Mouse (Mus musculus) CD4-positive, CD25-positive, alpha-beta regulatory T cell, adult 2 months (primary cell): ENCODE results near the gene Glb1l.

ENCODE experiments used
- DNase-seq: peaks from one replicate; pipeline ENCODE4 v3.0.0-alpha.2; 2012; ENCODE audit warnings: low read depth, low spot score

The Glb1l gene

DNA sequence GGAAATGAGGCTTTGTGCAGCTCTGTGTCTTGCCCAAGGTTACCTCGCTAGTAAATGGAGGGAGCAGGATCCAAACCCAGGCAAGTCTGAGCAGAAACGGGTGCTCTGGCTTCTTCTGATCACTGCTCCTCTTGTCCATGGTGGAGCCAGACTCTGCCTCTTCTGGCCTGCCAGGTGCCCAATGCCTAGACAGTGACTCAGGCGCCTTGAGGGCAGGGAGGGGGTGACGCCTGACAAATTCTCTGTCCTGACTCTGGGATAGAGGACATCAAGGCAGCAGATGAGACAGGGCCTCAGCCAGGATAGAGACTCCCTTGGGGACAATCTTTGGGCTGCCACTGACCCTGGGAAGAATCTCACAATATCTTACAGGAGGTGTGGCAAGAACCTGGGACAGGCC, 20.6 kb upstream of the Glb1l start:
- DNase-seq: no peak

DNA sequence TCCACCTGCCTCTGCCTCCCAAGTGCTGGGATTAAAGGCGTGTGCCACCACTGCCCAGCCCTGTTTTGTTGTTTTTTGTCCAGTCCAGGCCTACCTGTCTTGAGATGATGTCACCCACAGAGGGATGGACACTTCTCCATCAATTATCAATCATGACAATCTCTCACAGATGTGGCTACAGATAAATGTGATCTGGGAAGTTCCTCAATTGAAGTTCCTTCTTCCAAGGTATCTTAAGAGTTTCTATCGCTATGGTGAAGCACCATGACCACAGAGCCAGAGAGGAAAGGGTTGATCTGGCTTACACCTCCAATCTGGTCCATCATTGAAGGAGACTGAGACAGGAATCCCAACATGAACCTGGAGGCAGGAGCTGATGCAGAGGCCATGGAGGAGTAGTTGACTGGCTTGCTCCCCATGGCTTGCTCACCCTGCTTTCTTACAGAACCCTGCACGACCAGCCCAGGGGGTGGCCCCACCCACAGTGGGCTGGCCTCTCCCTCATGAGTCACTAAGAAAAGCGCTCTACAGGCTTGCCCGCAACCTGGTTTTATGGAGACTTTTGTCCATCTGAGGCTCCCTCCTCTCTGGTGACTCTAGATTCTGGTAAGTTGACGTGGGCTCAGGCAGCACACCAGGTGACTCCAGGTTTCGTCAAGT, 19.9 kb upstream of the Glb1l start:
- DNase-seq: no peak

DNA sequence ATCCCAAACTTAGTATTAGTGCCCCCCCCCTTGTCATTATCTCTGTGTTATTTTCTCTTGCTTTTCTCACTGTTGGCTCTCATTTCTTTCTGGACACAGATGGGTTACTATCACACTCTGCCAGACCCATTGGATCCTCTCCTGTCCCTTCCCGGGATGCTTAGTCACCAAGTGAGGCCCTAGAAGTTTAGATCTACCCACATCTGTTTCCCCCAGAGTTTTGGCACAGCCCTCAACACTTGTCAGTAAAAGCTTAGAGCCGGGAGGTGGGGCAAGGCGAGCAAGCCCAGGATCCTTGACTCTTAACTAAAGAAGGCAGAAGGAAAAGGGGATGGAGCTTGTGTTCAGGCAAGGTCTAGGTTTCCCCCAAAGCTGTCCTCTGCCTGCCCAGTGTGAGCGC, 18.5 kb upstream of the Glb1l start:
- no peak for DNase-seq

DNA sequence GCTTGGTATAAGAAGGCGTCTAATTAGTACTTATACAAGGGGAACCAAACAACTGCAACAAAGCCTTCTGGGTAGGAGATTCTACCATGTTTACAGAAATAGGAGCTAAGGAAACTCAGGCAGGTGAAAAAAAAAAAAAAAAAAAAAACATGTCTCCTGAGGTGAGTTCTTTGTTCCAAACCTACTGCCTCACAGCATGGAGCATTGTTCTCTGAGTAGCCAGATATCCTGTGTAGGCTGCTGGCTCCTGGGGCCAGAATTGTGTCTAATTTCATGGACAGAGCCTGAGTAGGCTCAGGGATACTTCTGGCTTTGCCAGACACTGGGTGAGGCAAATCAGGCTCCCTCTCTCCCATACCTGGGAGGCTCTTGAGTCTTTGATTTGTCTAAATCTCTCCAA, 17.0 kb upstream of the Glb1l start:
- no peak for DNase-seq

DNA sequence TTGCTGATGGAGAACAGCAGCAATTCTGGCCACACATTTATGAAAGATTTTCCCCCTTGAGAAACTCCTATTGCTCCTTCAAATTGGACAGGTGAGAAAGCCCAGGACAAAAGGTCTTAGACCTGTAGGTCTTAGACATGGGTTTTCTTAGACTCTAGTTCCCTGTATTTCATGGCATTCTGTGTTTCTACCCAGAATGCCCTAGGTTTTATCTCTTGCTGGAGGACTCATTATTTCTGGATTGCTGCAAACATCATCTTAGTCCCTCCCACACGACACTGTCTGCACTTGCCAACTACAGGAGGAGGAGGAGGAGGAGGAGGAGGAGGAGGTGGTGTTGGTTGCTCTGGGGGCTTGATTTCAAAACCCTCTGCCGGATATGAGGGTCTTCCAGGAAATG, 15.5 kb upstream of the Glb1l start:
- DNase-seq: no peak

DNA sequence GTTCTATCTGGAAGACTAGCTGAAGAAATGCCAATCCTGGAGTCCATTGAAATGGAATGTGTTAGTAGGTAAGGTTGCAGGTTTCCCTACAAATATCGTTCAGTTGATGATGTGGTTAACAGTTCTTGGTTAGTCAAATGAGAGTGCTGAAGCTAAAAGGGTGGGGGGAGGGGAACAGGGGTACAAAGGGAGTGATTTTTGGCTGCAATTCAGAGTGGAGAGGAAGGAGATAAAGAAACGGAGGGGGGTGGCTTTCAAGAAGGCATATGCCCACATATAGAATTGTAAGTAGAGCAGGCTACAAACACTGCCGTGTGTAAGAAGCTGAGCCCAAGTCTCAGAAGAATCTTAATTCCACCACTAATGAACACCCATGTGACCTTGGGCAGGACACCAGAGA, 14.9 kb upstream of the Glb1l start:
- DNase-seq: no peak

DNA sequence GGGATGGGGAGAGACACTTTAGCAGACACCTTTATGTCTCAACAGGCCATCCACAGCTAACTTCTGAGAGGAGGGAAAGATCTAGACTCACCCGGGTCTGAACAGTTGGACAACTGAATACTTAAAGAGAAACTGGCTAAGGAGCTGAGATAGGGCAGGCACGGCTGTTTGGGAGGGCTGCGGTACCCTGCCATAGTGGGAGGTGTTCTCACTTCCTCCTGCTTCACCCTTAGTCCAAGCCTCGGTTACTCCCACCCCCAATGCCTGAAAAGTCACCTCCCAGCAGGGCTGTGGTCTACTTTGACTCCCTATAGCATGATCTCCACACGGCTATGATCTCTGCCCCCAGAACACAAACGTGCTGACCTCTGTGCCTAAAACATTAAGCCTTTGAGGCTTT, 12.9 kb upstream of the Glb1l start:
- peak; percentile 28 for DNase-seq

DNA sequence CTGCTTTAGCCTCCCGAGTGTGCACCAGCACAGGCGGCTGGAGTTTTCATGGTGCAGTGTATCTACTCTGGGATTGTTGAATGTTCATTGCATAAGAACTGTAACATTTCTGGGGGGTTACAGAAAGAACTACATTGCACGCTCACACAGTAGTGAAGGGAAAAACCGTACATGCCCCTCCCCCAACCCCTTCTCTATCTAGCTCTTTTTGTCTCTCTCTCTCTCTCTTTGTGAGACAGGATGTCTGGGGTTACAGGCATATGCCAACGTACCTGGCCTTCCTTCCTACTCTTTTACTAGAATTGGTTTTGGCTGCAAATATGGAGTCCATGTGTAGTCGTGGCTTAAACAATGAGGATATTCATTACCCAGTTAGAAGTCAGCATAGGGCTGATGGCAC, 12.3 kb upstream of the Glb1l start:
- DNase-seq: peak; percentile 66

DNA sequence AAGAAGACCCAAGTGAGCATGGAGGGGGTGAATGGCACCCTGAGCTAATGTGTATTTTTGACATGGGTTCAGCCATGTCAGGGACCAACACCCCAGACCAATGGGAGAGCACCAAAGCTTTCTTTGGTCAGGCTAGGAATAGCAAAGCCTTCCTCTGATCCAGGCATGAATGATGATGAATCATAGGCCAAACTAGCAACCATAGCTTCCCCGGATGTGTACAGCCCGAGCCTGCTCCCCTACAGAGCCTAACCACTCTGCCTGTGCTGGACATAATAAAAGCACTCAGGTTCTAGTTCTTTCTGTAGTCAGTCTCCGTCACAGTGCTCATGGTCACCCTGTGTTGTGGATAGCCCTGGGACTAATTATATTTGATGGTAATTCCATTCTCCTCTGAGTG, 10.9 kb upstream of the Glb1l start:
- DNase-seq: no peak

DNA sequence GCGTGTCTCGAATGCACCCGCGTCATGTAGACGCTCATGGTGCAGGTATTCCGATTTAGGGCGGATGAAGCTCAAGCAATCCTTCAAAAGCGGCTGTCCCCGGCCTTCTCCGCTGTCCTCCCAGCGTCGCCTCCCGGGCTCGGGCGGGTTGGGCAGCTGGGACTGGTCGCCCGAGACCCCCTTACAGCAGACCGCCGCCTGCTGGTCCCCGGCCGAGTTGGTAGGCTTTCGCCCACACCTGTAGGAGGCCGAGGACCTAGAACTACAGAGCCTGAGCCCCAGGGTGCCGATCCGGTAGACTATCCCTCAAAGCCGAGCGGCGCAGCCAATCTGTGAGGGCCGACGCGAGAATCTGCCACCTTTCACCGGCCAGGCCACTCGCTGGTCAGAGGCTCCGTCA, 8.9 kb upstream of the Glb1l start, which contains the start of gene Tuba4a:
Gene Tuba4a, minus strand, starts transcription at position 335 of the 400 bp plus-strand sequence.
- DNase-seq: no peak

DNA sequence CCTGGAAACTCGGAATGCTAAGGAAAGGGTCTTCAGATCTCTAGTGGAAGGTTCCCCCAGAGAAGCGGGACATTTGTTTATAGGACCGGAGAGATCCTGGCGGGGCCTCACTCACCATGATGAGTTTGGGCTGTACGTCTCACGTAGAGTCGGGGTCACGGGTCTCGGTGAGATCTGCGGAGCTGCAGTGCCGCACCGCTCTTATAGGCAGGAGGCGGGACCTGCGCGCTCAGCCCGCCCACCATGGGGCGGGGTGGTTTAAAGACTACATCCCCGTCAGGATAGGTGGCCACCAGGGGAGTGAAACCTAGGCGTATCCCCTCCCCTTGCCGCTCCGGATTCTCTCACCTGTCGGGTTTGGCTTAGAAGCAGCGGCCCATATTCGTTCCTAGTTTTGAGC, 8.5 kb upstream of the Glb1l start:
- DNase-seq: peak; percentile 97

DNA sequence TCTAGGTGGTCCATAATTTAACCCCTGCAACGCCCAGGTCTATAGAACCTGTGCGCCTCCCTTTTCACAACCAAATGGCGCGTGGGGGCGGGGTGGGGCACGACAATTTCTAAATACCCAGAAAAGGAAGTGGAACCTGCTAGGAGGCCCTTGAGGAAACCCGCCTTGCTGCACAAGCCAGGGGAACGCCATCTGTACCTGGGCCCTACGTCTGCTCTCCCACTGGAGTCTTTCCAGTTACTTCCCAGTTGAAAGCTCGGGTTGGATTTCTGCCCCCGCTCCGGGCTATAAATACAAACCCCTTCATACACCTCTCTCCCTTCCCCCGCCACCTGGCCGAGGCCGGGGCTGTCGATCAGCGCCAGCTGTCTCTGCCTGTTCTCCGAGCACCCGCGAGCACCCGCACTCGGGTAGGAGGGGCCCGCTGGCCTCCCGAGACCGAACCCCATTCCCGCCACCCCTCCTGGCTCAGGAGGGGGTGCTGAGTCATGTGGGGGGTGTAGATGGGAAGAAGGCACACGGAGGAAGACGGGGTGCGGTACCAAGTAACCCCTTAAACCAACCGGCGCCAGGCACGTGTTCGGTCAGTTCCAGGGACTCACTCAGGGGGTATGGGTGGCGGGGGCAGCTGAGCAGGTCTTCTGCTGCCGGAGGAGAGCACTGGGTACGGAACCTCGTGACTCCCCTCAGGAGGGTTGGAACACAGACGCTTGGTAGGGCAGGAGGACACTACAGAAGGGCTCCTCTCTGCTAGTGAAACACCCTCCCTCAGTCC, 7.8 kb upstream of the Glb1l start:
- peak; percentile 76 for DNase-seq

DNA sequence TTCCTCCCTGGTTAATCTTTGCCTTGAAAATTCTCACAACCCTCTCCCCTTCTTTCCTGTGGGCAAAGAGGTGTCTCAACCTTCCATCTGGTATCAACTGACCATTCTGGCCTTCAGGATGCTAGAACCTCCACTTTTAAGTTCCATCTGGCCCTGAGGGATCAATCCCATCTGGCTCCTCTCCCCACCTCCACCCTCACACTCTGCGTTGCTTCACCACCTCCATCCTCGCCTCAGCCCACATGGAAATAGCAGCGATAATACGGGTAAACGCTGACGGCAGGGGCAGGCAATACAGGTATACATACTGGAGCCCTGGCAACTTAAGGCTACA, 7.2 kb upstream of the Glb1l start:
- DNase-seq: no peak

DNA sequence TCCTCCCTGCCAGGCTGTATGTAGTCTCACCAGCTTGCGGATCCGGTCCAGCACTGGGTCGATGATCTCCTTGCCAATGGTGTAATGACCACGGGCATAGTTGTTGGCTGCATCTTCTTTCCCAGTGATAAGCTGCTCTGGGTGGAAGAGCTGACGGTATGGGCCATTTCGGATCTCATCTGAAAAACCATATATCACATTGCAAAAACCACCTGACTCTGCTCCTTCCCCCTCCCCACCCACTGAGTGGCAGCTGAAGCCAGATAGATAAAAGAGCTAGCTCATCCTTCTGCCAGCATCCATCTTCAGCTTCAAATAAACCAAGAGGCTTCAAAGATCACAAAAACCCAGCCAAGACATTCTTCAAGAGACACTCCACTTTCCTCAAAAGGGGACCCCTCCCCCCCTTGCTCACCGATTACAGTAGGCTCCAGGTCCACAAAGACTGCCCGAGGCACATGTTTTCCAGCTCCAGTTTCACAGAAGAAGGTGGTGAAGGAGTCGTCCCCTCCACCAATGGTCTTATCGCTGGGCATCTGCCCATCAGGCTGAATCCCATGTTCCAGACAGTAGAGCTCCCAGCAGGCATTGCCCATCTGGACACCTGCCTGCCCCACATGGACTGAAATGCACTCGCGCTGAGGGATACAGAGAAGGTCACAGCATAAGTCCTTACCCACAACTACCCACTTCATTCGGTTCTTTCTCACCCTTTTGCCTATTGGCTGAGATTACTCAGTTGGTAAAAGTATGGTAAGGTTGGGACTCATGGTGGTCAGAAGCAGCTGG, 6.4 kb upstream of the Glb1l start:
- DNase-seq: peak; percentile 12

DNA sequence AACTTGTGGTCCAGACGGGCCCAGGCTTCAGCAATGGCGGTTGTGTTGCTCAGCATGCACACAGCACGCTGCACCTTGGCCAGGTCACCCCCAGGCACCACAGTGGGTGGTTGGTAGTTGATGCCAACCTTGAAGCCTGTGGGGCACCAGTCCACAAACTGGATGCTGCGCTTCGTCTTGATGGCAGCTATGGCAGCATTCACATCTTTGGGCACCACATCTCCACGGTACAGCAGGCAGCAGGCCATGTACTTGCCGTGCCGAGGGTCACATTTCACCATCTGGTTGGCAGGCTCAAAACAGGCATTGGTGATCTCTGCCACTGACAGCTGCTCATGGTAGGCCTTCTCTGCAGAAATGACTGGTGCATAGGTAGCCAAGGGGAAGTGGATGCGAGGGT, 5.2 kb upstream of the Glb1l start:
- no peak for DNase-seq

DNA sequence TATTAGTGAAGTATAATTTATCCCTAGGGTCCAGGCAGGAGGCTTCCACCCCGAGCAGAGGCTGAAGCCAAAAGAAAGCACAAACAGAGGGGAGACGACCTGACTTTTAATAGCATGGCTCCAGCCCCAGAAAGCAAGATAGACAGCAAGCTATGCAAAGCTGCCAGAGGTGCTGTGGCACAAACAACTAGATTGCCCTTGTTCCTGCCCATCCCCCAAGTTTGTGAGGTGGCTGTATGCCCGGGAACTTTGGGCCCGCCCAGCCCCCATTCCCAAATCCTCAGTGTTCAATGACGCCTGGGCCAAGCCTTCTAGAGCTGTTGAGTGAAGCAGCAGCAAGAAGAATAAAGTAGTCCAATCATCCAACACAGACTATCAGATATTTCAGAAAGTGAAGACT, 4.3 kb upstream of the Glb1l start:
- DNase-seq: no peak

DNA sequence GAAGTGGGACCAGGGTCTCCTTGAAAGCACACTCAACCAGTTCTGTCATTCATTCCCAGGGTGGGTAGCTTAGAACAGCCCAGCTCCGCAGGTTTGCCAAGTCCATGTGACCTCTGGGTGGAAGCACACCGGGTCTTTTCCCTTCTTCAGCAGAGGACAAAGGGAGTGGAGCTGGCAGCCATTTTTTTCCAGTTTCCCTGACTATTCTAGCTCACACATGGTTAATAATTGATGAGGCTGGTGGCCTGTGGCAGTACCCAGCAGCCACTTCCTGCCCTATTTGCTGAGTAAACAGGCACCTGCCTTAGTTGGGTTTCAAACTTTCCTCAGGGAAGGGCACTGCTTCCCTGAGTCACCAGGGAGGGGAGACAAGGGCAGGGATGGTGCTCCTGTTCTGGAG, 3.8 kb upstream of the Glb1l start:
- DNase-seq: no peak

DNA sequence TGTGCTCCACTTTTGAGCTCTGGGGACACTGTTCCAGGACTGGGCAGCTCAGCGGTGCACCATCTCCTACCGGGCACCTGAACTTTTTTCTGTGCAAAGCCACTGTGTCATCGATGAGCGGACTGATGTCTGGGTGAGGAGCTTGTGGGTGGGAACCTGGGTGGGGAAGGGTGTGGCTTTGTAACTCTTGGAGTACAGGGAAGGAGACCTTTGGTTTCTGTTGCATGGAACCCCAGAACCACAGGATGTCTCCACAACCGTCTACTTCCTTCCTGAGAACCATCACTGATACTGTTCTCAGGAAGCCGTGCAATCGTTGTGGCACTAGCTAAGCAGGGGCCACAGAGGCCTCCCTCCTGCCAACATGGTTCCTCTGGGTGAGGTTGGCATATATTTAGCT, 2.5 kb upstream of the Glb1l start:
- peak; percentile 39 for DNase-seq

DNA sequence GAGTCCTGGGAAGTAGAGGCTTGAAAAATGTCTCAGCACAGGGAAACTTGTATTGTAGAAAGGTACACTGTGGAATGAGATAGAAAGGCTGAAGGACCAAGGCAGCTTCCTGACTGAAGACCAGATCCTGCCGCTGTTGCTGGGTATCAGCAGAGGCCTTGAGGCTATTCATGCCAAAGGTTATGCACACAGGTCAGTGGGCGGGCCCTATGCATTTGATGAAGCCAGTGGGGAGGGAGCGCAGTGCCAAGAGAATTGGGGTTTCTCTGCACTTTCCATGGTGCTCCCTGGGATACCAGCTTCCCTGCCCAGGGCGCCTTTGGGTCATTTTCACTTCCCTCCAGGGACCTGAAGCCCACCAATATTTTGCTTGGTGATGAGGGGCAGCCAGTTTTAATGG, 1.9 kb upstream of the Glb1l start:
- no peak for DNase-seq

DNA sequence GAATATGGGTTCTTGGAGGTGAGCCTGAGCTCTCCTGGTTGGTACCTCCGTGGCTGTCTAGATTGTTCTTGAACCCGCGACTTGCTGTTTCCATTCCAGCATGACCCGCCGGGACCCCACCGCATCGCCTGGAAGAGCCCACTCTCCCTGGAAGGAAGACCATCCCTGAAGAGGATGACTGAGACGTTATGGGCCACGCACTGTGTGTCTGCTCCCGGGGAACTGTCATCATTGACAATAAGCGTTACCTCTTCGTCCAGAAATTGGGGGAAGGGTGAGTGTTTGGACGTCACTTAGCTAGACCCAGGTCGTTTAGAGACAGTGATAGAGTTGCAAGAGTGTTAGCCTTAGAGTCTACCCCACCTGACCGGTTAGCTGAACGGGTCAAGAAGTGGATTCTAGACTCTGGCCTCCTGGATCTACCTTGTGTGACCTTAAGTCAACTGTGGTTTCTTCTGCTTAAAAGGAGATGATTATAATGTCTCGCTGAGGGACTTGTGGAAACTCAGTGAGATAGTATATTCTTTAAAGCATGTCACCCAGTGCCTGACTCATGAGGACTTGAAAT, 612 bp upstream of the Glb1l start:
- DNase-seq: no peak

DNA sequence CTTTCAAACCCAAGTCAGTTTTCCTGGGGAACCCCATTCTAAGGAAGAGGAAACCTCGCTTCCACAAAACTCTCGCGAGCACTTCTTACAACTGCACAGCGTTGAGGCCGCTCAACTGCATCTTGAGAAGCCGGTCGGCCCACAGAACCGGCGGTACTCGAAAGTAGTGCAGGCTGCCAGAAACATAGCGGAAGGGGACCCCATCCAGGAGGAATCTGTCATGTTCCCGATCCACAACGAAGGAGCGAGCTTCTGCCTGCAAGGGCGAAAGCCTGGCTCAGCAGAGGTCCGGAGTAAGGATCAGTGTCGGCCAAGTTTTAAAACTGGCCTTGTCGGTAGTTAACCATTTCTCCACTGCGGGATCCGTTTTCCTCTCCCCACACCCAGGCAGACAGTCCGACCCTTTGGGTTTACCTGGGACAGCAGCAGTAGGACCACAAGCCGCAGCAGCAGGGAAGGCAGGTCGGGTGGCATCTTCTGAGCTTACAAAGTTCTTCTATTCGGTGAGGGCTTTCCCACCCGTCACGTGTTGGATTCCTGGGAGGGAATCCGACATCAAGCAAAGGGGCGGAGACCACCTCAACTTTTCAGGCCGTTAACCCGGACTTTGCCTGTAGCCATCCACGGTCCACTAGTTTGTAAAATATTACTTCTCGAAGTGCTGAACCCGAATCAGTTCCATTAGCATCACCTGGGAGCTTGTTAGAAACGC, 1.5 kb downstream of the Glb1l start:
- peak; percentile 40 for DNase-seq

DNA sequence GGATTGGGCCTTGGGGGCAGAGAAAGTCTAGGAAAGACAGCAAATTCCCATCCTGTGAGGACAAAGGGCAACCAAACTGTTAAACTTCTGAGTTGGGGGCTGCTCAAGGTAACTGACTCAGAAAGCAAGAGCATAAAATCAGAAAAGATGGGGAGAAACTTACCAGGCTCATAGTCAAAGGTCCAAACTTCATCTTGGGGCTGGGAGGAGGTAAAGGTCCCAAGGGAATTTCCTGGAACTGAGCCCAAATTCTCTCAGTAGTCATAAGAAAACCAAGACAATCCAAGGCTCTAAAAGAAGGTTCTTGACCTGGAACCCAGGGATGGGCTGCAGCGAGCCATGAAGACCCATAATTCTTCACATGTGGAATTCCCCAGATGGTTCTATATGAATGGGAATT, 9.4 kb downstream of the Glb1l start:
- DNase-seq: no peak
